Mouse (Mus musculus): ENCODE measurements around the gene Taf15. TPM values are rescaled to one million over a fixed set of nuclear protein-coding genes. Genes with fewer than 3 reads are reported as not detected.

Gene Taf15
- polyA plus RNA-seq, 1 experiment: 44.6 TPM

DNA sequence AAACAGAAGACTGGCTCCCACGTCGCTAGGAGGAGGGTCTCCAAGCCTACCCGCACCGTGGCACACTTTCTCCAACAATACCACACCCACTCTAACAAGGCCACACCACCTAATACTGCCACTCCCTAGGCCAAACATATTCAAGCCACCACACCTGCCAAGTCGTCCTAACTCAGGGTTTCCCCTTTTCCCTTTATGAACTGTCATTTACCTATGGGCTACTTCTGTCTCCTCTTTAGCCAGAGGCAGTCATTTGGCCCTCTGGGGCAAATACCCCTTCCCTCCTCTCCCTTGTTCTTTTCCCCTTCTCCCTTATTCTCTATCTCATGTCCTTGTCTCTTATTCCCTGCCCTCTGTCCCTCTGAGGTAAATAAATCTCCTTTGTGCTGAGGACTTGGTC lies 78.8 kb downstream of the Taf15 start:
- H3K27me3 ChIP-seq (ENCODE audit: control insufficient read depth, insufficient read depth, insufficient read length): no peaks in the 10 kb centered on the region
- no peaks in the 10 kb centered on the region for H3K79me3 ChIP-seq (ENCODE audit: low read depth)
- no peak overlapping the region for H3ac ChIP-seq (ENCODE audit: control insufficient read depth, insufficient read length, low read depth)
- TF ChIP-seq FOSL1 (IDR thresholded peaks at IDR 0.05; ENCODE audit: insufficient read depth, low read length, poor library complexity, severe bottlenecking) (no peak), CTCF (IDR thresholded peaks at IDR 0.05; ENCODE audit: control insufficient read depth, insufficient read depth, insufficient read length) (no peak), MYOG (IDR thresholded peaks at IDR 0.05; ENCODE audit: control insufficient read depth, extremely low read depth, insufficient read length) (no peak), MYOD1 (IDR thresholded peaks at IDR 0.05; ENCODE audit: control insufficient read depth, insufficient read length, low read depth) (no peak), CEBPB (IDR thresholded peaks at IDR 0.05; ENCODE audit: low read depth) (no peak), USF1 (IDR thresholded peaks at IDR 0.05; ENCODE audit: low read depth) (no peak), MAX (IDR thresholded peaks at IDR 0.05) (no peak)
- no peak overlapping the region for H3K4me3 ChIP-seq (ENCODE audit: insufficient read depth, poor library complexity, severe bottlenecking)
- H3K79me2 ChIP-seq (ENCODE audit: control insufficient read depth, insufficient read depth): no peaks in the 10 kb centered on the region
- no peaks in the 10 kb centered on the region for H3K36me3 ChIP-seq (ENCODE audit: control insufficient read depth, insufficient read depth)

Other genes starting within 250 kb of the Taf15 start
- gene Slfn14, start 186.4 kb upstream of the Taf15 start, polyA plus RNA-seq (2012; fragmentation: generic; extraction: Trizol): not detected
- gene Ap2b1, start 174.1 kb upstream of the Taf15 start, polyA plus RNA-seq (2012; fragmentation: generic; extraction: Trizol): 47.9 TPM
- 6.1 TPM for gene Pex12, start 170.5 kb upstream of the Taf15 start, polyA plus RNA-seq (2012; fragmentation: generic; extraction: Trizol)
- 0.08 TPM for gene Rasl10b, start 63.9 kb upstream of the Taf15 start, polyA plus RNA-seq (2012; fragmentation: generic; extraction: Trizol)
- not detected for gene Gas2l2, start 43.6 kb upstream of the Taf15 start, polyA plus RNA-seq (2012; fragmentation: generic; extraction: Trizol)
- 1.5 TPM for gene 1700020L24Rik, start 35.4 kb upstream of the Taf15 start, polyA plus RNA-seq (2012; fragmentation: generic; extraction: Trizol)
- gene Mmp28, start 10.0 kb upstream of the Taf15 start, polyA plus RNA-seq (2012; fragmentation: generic; extraction: Trizol): 2.3 TPM
- not detected for gene Heatr9, start 49.1 kb downstream of the Taf15 start, polyA plus RNA-seq (2012; fragmentation: generic; extraction: Trizol)
- gene Ccl5, start 57.4 kb downstream of the Taf15 start, polyA plus RNA-seq (2012; fragmentation: generic; extraction: Trizol): 0.13 TPM
- 2.5 TPM for gene Ccl9, start 105.5 kb downstream of the Taf15 start, polyA plus RNA-seq (2012; fragmentation: generic; extraction: Trizol)
- gene Ccl6, start 120.0 kb downstream of the Taf15 start, polyA plus RNA-seq (2012; fragmentation: generic; extraction: Trizol): not detected
- gene Rpl9-ps1, start 172.5 kb downstream of the Taf15 start, polyA plus RNA-seq (2012; fragmentation: generic; extraction: Trizol): not detected
- not detected for gene Ccl3, start 176.3 kb downstream of the Taf15 start, polyA plus RNA-seq (2012; fragmentation: generic; extraction: Trizol)
- gene Ccl4, start 189.5 kb downstream of the Taf15 start, polyA plus RNA-seq (2012; fragmentation: generic; extraction: Trizol): not detected
- not detected for gene Wfdc17, start 230.9 kb downstream of the Taf15 start, polyA plus RNA-seq (2012; fragmentation: generic; extraction: Trizol)
- gene Wfdc18, start 235.9 kb downstream of the Taf15 start, polyA plus RNA-seq (2012; fragmentation: generic; extraction: Trizol): not detected